Mouse (Mus musculus) spleen, adult 12 weeks (tissue): ENCODE results near the gene Gm10401.

Source experiments
- DNase-seq: peaks from one replicate; pipeline ENCODE4 v3.0.0; 2022; ENCODE audit warnings: low spot score

Gm10401 gene

GRCm38 (mm10) chr5:115070457-115070856 is 27.6 kb downstream of the Gm10401 start:
- DNase-seq: no peak

GRCm38 (mm10) chr5:115069611-115070010 is 28.5 kb downstream of the Gm10401 start:
- no peak for DNase-seq

- peak; percentile 54 for DNase-seq
Measured at GRCm38 (mm10) chr5:115068671-115069421, 29.2 kb downstream of the Gm10401 start.

- DNase-seq: no peak
Measured at GRCm38 (mm10) chr5:115066245-115066644, 31.9 kb downstream of the Gm10401 start.

GRCm38 (mm10) chr5:115063391-115063790 is 34.7 kb downstream of the Gm10401 start:
- no peak for DNase-seq

- no peak for DNase-seq
Measured at GRCm38 (mm10) chr5:115062566-115062965, 35.5 kb downstream of the Gm10401 start.

- DNase-seq: no peak
Measured at GRCm38 (mm10) chr5:115060977-115061376, 37.1 kb downstream of the Gm10401 start.

GRCm38 (mm10) chr5:115060067-115060695 is 37.9 kb downstream of the Gm10401 start:
- no peak for DNase-seq

- no peak for DNase-seq
Measured at GRCm38 (mm10) chr5:115058584-115059297, 39.4 kb downstream of the Gm10401 start.

GRCm38 (mm10) chr5:115057153-115057552 is 40.9 kb downstream of the Gm10401 start:
- no peak for DNase-seq

GRCm38 (mm10) chr5:115055418-115055817 is 42.7 kb downstream of the Gm10401 start:
- DNase-seq: no peak

- DNase-seq: no peak
Measured at GRCm38 (mm10) chr5:115053791-115054396, 44.2 kb downstream of the Gm10401 start.

GRCm38 (mm10) chr5:115052546-115052945 is 45.5 kb downstream of the Gm10401 start:
- DNase-seq: no peak

GRCm38 (mm10) chr5:115050776-115051175 is 47.3 kb downstream of the Gm10401 start:
- DNase-seq: no peak

GRCm38 (mm10) chr5:115049692-115050091 is 48.4 kb downstream of the Gm10401 start:
- no peak for DNase-seq
